Mouse (Mus musculus): ENCODE results near the gene Olfr862.

Gene Olfr862

DNA sequence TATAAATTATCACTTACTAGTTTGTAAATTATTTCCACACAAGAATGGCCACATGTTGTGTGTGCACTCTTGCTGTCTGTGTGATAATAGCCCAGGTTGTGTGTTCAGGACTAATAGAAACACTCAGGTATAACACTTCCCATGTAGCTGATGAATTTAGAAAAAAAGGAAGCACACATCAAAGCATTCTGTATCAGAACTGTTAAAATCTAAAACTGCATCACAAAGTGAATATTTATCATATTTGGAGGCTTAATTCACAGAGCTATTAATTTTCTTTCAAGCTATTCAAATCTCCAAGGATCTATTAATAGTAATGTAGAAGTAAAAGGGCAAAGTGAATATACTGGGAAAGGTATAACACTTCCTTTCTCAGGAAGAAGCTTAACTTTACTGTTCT lies at the start of gene Olfr862:
Gene Olfr862 (minus strand): TSS at position 101 of the 400 bp plus-strand sequence.
- DNase-seq: no peak

DNA sequence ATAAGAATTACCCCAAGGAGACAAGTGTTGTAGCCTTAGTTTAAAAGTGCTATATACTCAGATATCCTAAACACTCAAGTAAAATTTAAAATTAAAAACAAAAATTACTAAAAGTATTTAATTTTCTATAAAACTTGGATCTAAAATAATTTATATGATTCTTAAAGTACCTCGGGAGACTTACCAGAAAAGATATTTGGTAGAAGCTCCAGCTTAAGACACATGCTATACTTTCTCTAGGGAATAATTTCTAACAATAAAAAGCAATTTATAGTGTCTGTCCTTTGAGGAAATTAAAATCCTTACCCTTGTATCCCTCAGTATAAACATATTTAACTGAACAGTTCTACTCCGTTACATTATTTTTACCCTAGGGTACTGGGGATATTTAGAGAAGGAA lies 28.8 kb upstream of the Olfr862 start, which contains the start of gene Olfr77:
Gene Olfr77 (plus strand): TSS at position 301 of the 400 bp plus-strand sequence.
- no peak for DNase-seq

DNA sequence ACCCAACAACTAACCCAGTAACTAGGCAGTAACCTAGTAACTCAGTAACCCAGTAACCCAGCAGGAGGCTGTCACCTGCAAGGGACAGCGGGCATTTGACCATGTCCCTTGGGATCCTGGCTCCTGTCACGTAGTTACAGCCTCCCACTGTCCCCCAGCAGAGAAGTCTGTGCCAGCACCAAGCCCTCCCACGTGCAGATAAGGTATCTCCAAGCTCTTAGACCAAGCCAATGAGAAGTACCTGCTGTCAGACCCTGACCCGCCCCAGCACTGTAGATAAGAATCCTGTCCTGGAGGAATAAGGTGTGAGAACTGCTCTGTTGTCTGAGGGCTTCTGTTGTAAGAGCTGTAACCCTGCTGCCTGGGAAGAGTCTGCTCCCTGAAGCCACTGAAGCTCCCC lies 23.4 kb upstream of the Olfr862 start:
- DNase-seq: no peak

DNA sequence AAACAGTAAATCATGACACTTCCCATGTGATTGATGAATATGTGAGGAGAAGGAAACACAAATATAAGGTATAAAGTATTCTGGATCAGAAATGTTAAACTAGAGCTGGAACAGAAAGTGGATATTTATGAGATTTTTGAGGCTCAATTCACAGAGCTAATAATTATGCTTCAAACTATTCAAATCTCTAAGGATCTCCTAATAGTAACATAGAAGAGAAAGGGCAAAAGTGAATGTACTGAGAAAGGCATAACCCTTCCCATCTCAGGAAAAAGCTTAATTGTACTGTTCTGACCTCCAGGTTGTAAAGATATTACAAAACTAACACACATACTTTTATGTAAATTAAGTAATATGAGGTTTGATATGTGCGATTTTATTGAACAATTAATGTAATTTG lies 38.2 kb downstream of the Olfr862 start, which contains the start of gene Olfr860:
Gene Olfr860 (minus strand): TSS at position 101 of the 400 bp plus-strand sequence.
- no peak for DNase-seq

Measured in kidney, adult 18-20 months (tissue).